Mouse (Mus musculus): ENCODE measurements around the gene E030018B13Rik.

The E030018B13Rik gene

DNA sequence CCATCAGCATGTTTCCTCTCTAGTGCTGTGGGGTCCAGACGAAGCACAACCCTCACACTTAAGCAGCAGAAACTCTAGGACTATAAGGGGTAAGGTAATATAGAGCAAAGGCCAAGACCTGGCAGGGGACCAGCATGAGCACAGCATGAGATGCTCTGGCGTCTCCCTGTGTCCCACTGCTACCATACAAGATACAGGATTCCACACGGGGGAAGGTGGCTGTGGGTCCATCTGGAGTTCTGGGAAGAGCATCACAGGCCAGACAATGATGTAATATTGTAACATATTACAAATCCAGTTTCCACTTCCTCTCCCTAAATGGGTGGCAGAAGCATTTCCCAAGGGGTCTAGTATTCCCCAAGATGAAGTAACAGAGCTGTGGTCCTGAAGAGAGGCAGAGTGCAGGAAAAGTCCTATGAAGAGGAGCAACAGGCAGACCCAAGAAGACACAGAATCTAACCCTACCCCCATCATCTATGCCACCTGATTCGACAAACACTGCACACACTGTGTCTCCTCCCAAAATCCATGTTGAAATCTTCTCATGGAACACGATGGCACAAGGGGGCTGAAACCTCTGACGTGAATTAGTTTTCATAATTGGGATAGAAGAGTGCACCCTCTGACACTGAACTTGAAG is at the start of gene E030018B13Rik:
Gene E030018B13Rik, plus strand, starts transcription at position 590 of the 640 bp plus-strand sequence.
- DNase-seq (ENCODE audit: low read depth in 2 of 2, low spot score in 2 of 2), result no peak

DNA sequence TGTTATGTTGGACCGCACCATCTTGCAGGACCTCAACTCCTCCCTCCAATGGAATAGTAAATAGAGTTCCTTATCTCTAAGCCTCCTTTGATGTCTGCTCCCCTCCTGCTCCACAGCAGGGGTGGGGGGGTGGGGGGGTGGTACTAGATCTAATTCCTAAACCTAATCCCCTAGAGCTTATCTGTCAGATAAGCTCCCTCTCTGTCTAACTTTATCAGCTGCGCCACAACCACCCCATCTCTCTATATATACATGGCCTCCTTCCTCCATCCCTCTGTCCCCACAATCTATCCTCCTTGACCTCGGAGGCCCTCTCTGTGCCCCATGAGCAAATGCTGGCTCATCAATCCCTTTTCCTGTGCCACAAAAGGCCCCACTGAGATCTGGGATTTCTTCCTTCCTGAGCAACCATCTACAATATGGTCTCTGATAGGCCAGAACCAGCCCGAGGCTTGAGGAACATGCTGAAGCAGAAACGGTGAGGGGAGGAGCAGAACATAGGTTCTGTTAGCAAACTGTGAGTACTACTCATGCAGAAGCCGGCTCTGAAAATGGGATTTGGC is 48.2 kb upstream of the E030018B13Rik start:
- DNase-seq (ENCODE audit: low read depth in 2 of 2, low spot score in 2 of 2), result no peak

GRCm38 (mm10) chr7:63871698-63872097 is 45.0 kb upstream of the E030018B13Rik start:
- DNase-seq (ENCODE audit: low read depth in 2 of 2, low spot score in 2 of 2), result no peak

DNA sequence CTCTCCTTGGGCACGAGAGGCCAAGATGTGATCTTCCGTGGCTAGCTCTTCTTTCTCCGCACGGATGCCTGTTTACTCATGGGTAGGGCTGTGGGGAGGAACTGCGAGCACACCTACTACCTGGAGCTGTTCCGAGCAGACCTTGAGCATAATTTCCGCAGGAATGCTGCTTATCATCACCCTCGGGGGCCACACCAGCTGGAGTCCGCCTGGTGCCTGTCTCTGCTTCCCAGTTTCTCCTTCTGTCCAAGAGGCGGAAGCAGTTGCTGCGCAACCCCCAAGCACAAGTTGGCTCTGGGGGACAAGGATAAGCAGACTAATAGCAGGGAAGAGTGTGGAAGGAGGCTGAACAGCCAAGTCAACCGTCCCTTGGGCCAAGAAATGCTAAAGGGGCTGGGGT is 42.8 kb upstream of the E030018B13Rik start:
- DNase-seq (ENCODE audit: low read depth in 2 of 2, low spot score in 2 of 2), result no peak

DNA sequence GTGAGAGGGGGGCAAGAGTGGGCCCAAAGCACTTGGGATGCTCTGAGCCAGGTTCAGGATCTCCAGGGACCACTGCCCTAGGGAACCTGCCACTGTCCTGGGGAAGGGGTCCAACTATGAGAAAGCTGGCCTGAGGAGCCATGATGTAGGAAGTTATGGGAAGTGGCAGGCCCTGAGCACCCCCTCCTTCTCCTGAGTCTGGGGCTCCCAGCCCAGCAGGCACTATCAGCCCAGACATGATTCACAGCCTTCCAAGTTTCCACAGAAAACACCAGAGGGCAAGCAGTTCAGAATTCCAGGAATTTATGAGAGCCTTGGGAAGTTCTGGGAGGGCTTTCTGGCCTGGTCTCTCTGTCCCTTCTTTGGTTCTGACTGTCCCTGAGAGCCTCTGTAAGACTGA is 41.0 kb upstream of the E030018B13Rik start:
- no peak for DNase-seq (ENCODE audit: low read depth in 2 of 2, low spot score in 2 of 2)

- no peak for DNase-seq (ENCODE audit: low read depth in 2 of 2, low spot score in 2 of 2)
Measured at GRCm38 (mm10) chr7:63876640-63877039, 40.0 kb upstream of the E030018B13Rik start.

GRCm38 (mm10) chr7:63877610-63878009 is 39.0 kb upstream of the E030018B13Rik start:
- no peak for DNase-seq (ENCODE audit: low read depth in 2 of 2, low spot score in 2 of 2)

DNA sequence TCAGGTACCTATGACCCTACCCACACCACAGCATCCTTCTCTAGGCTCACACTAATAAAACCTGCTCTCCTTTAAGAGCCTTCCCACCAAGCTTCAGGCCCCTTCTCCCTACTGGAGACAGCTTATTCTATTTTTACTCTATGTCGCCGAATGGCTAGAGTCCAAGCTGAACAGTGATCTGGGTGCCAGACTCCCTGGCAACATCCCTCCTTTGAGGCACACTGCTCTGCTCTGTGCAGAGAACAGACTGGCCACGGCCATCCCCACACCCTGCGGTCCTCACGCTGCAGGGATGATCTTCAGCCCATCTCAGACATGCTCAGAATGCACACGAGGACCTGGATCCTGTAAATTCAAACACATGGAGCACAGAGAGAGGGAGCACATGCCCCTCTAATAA is 37.1 kb upstream of the E030018B13Rik start:
- no peak for DNase-seq (ENCODE audit: low read depth in 2 of 2, low spot score in 2 of 2)

GRCm38 (mm10) chr7:63882739-63883138 is 33.9 kb upstream of the E030018B13Rik start:
- no peak for DNase-seq (ENCODE audit: low read depth in 2 of 2, low spot score in 2 of 2)

GRCm38 (mm10) chr7:63885025-63885424 is 31.6 kb upstream of the E030018B13Rik start:
- DNase-seq (ENCODE audit: low read depth in 2 of 2, low spot score in 2 of 2), result no peak

- DNase-seq (ENCODE audit: low read depth in 2 of 2, low spot score in 2 of 2), result no peak
Measured at GRCm38 (mm10) chr7:63887034-63887551, 29.6 kb upstream of the E030018B13Rik start.

GRCm38 (mm10) chr7:63887602-63888123 is 29.0 kb upstream of the E030018B13Rik start:
- DNase-seq (ENCODE audit: low read depth in 2 of 2, low spot score in 2 of 2), result no peak

- DNase-seq (ENCODE audit: low read depth in 2 of 2, low spot score in 2 of 2), result no peak
Measured at GRCm38 (mm10) chr7:63888674-63889073, 28.0 kb upstream of the E030018B13Rik start.

DNA sequence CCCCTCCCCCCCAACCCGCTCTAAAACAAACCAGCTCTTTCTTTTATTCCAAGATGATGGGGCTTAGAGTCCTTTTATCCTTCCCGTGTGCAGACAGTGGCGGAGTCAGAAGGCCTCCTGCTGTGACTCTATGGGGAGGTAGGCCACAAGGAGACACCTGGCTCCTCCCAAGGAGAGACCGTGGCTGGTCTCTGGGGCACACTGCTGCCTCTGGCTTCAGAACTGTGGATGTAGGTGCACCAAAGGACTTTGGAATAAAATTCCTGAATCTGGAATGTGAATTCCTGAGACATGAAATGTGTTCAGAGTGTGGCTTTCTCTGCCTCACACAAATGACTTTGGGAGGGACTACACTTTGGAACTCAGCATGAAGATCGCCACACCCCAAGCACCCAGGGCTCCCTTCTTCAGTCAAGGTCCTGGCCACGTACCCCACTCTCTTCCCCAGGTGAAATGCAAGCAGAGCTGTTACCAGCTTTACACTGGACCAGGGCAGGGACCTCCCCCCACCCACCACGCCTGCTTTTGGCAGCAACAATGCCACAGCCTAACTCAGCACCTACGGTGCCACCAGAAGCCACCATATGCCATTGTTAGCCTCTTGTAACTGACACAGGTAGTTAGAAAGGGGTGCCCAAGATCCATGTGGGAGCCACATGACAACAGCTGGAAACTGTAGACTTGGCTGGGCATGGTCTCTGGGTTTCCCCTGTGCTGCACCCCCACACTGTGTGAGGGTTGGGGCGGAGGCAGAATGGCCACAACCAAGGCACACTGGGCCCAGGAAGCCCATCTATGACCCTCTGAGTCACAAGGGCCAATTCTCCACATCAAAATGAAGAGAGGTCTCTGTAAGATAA is 27.3 kb upstream of the E030018B13Rik start:
- DNase-seq (ENCODE audit: low read depth in 2 of 2, low spot score in 2 of 2), result no peak

GRCm38 (mm10) chr7:63891488-63892075 is 25.1 kb upstream of the E030018B13Rik start:
- DNase-seq (ENCODE audit: low read depth in 2 of 2, low spot score in 2 of 2), result no peak

DNA sequence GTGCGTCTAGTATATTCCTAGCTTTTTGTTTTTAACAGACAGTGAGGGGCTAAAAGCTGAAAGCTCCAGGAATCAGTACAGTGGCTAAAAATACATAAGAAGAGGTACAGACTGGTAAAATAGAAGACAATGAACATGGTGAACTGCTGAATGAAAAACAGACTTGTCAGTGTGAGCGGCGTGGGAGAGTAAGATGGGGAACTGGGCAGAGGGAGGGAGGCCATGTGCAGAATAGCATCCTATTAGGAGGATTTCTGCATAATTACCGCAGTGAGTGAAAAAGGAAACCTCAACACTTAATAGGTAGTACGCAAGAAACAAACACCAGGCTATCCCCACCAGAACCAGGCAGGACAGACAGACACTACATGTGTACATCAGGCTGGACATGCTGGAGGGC is 23.5 kb upstream of the E030018B13Rik start:
- DNase-seq (ENCODE audit: low read depth in 2 of 2, low spot score in 2 of 2), result no peak

- no peak for DNase-seq (ENCODE audit: low read depth in 2 of 2, low spot score in 2 of 2)
Measured at GRCm38 (mm10) chr7:63893729-63894128, 22.9 kb upstream of the E030018B13Rik start.

- DNase-seq (ENCODE audit: low read depth in 2 of 2, low spot score in 2 of 2), result no peak
Measured at GRCm38 (mm10) chr7:63894662-63895061, 22.0 kb upstream of the E030018B13Rik start.

DNA sequence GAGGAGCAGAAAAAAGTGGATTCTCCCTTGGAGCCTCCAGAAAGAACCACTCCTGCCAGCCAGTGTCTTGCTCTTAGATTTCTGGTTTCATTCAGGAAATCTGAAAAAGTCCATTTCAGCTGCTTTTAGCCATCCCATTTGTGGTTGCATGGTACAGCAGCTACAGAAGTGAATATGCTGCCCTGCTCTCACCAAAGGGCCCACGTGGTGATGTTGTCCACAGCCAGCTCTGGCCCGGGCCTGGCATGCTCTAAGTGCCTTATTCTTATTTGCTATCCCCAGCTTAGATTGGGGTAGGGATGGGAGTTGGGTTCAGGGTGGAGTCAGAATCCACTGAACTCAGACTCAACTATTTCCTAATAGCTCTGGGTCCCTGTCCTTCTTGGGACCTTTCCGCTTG is 21.4 kb upstream of the E030018B13Rik start:
- no peak for DNase-seq (ENCODE audit: low read depth in 2 of 2, low spot score in 2 of 2)

DNA sequence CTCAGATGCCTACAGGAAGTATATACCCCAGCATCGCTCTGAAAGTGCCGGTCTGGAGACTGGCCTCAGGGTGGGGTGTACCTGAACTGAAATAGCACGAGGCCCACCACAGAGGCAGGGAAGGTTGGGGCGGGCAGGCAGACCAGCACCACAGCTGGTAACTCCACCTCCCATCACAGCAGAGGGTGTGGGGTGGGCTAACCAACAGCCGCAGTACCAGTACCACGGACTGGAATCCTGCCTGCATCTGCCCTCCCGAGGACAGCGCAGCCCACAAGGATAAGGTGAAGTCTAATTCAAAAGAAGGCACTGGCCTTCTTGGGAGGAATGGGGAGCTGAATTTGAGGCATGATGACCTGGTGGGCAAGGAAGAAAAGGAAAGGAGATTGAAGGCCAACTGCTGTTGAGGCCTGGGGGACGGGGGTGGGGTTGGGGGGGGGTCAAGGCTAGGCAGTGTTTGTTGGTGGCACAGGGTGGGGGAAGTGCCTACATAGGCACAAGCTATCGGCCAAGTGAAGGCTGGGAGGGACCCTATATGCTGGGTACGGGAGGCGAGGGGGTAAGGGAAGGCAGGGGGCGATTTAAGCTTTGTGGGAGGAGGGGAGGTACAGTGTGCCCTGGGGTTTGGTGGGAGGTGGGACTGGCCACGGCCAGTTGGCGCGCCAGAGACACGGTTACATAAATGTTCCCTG is 20.2 kb upstream of the E030018B13Rik start:
- DNase-seq (ENCODE audit: low read depth in 2 of 2, low spot score in 2 of 2), result no peak
